Comparison of ENCODE assay signal across 10 mouse cellular contexts in the genomic region with DNA sequence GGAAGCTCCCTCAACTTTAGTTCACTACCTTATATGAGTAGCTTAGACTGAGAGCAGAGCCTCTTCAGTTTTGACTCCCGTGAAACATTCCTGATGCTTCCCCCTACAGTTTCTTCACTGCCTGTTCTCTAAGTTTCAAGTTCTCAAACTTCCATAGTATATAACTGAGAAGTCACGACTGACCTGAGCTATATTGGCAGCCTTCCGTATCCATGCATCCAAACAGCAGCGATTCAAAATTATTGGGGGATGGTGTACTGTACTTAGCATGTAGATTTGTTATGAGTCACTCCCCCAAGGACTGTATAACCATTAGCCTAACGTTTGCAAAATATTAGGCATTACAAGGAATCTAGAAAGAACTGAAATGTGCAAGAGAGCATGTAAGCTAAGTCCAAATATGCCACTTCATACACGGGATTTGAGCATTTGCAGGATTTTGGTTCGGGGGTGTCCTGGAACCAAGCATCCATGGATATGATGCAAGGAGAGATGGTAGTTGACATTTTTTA. TPM values are rescaled to one million over a fixed set of nuclear protein-coding genes. Genes with fewer than 3 reads are reported as not detected.
DNase-seq lines count a peak whose midpoint lies in the region; ATAC-seq and TF ChIP-seq lines count a peak whose summit lies in the region.
"Had no signal": no experiment of that assay in that cellular context is flagged by ENCODE, and none has a peak within 500 bp of the region (broad histone marks: within the 10 kb centered on the region; RNA-seq: fewer than 3 reads in every experiment).

No protein-coding gene starts in this region.

- H3K36me3 ChIP-seq in megakaryocyte, embryonic 14.5 days (replicated peaks; ENCODE audit: low read length): peaks cover 24% of the 10 kb centered on the region
- no peaks in the 10 kb centered on the region for H3K36me3 ChIP-seq in limb, embryonic 14.5 days (ENCODE audit: control insufficient read depth, insufficient read depth, low read length)
- H3K36me3 ChIP-seq in stomach, embryonic 16.5 days (ENCODE audit: control insufficient read depth, insufficient read depth, low read length): peaks cover 3% of the 10 kb centered on the region; the same call in 1 of the 2 replicates

- H3K4me3 ChIP-seq in gastrocnemius, adult 2 months: peak overlapping the region; percentile 76
- H3K4me3 ChIP-seq in megakaryocyte, embryonic 14.5 days (replicated peaks): peak overlapping the region; percentile 100
- peak overlapping the region; percentile 75 for H3K4me3 ChIP-seq in limb, embryonic 14.5 days (replicated peaks; ENCODE audit: low read length)
- H3K4me3 ChIP-seq in stomach, embryonic 16.5 days (replicated peaks; ENCODE audit: low read length): no peak overlapping the region

- H3K4me2 ChIP-seq in limb, embryonic 14.5 days (replicated peaks; ENCODE audit: low read depth, low read length, severe bottlenecking): peak overlapping the region; percentile 69
- peak overlapping the region; percentile 58 for H3K4me2 ChIP-seq in stomach, embryonic 16.5 days (ENCODE audit: low read depth, low read length)

- WGBS in limb, embryonic 14.5 days: 70% methylated on average over 7 of the region's 7 CpGs
- 65% methylated on average over 7 of the region's 7 CpGs for WGBS in stomach, embryonic 16.5 days

- intact Hi-C loops in gastrocnemius, adult 2 months (cut with DNase I): loop anchor here (10.0 kb wide), 1 partner anchor 439 kb away; the partner anchor contains the start of gene Ipo5

- no peak for TF ChIP-seq POLR2A in limb, embryonic 14.5 days (IDR thresholded peaks at IDR 0.05; ENCODE audit: borderline replicate concordance, extremely low read depth, insufficient read depth, insufficient read length)

- no peak overlapping the region for H3K9ac ChIP-seq in limb, embryonic 14.5 days (ENCODE audit: low read depth, low read length, severe bottlenecking)
- H3K9ac ChIP-seq in stomach, embryonic 16.5 days (ENCODE audit: low read length): 0 out of 2 replicates have a peak overlapping the region, but pooled peaks have one; percentile 19

- TF ChIP-seq CTCF in gastrocnemius, adult 2 months (IDR thresholded peaks at IDR 0.05): no peak

- no peak for DNase-seq in gastrocnemius, adult 2 months
- no peak for DNase-seq in gastrocnemius, adult 8-10 months (ENCODE audit: low spot score in 2 of 2)
- DNase-seq in limb, embryonic 14.5 days (ENCODE audit: low spot score): no peak
- no peak for DNase-seq in right cerebral cortex, postnatal 14 days
- DNase-seq in spleen, adult 12 weeks (ENCODE audit: low spot score): no peak
- DNase-seq: heart, postnatal 36 days had no signal

- peaks cover 4% of the 10 kb centered on the region; the same call in 1 of the 2 replicates for H3K9me3 ChIP-seq in megakaryocyte, embryonic 14.5 days
- H3K9me3 ChIP-seq in limb, embryonic 14.5 days (ENCODE audit: control insufficient read depth, low read length): no peaks in the 10 kb centered on the region
- H3K9me3 ChIP-seq in stomach, embryonic 16.5 days (replicated peaks; ENCODE audit: control insufficient read depth, low read length): no peaks in the 10 kb centered on the region

- ATAC-seq in megakaryocyte, adult 5-6 weeks (ENCODE audit: poor library complexity, severe bottlenecking): no peak
- no peak for ATAC-seq in limb, embryonic 14.5 days (ENCODE audit: low FRiP score, low read depth)
- ATAC-seq in stomach, embryonic 16.5 days (ENCODE audit: insufficient read depth, low FRiP score): no peak
- ATAC-seq: lung, postnatal 0 days had no signal

- H3K4me1 ChIP-seq in megakaryocyte, embryonic 14.5 days: peaks cover 54% of the 10 kb centered on the region
- H3K4me1 ChIP-seq in limb, embryonic 14.5 days (ENCODE audit: control insufficient read depth, insufficient read depth, low read length): peaks cover 8% of the 10 kb centered on the region; the same call in 1 of the 2 replicates
- 0 out of 2 replicates have a peak, but pooled peaks cover 5% of the 10 kb centered on the region for H3K4me1 ChIP-seq in stomach, embryonic 16.5 days (ENCODE audit: control insufficient read depth, insufficient read depth, low read length)

- no peak overlapping the region for H3K27ac ChIP-seq in gastrocnemius, adult 2 months
- H3K27ac ChIP-seq in limb, embryonic 14.5 days (replicated peaks; ENCODE audit: low read depth, low read length): no peak overlapping the region
- H3K27ac ChIP-seq in stomach, embryonic 16.5 days (ENCODE audit: low read length): no peak overlapping the region

- H3K27me3 ChIP-seq in megakaryocyte, embryonic 14.5 days (replicated peaks): no peaks in the 10 kb centered on the region
- no peaks in the 10 kb centered on the region for H3K27me3 ChIP-seq in limb, embryonic 14.5 days (ENCODE audit: control insufficient read depth, insufficient read depth, low read length)
- no peaks in the 10 kb centered on the region for H3K27me3 ChIP-seq in stomach, embryonic 16.5 days (ENCODE audit: control insufficient read depth, insufficient read depth, low read length)

RNA-seq across cellular contexts. Expression of gene Rap2a, which starts 2.0 kb away (rescaled TPM):
- 1 to 10 TPM; 3.2 to 3.8 TPM for total RNA-seq in gastrocnemius, adult 2 months (2021)
- 1 to 10 TPM; 2.5 to 3.2 (median 3.0) TPM for total RNA-seq in gastrocnemius, adult 8-10 months (2022)
- 4.3 and 19.1 TPM in 2 replicates for polyA plus RNA-seq in megakaryocyte, embryonic 14.5 days (2012; ENCODE audit: insufficient read depth, low replicate concordance)
- total RNA-seq in megakaryocyte, adult 5-6 weeks (2015): 33.0 and 37.6 TPM in 2 replicates
- 23.4 and 24.0 TPM in 2 replicates for total RNA-seq in megakaryocyte, adult 5-6 weeks (2017)
- 20.9 and 21.5 TPM in 2 replicates for polyA plus RNA-seq in limb, embryonic 14.5 days (2012; rRNA removed)
- 16.4 and 18.9 TPM in 2 replicates for polyA plus RNA-seq in limb, embryonic 14.5 days (2014; fragmentation: Nextera tagmentation; extraction: Ambion mirVana)
- 7.8 and 7.9 TPM in 2 replicates for polyA plus RNA-seq in stomach, embryonic 16.5 days (2015; fragmentation: Nextera tagmentation; extraction: Ambion mirVana)

Comparison
In these comparisons a context has a peak if more than half of its experiments do, and no peak if none do; other contexts are left out.
1. RNA of gene Rap2a, which starts 2.0 kb away (total RNA-seq): 23.4 to 37.6 TPM in megakaryocyte, adult 5-6 weeks; 3.2 to 3.8 TPM in gastrocnemius, adult 2 months and 2.5 to 3.2 TPM in gastrocnemius, adult 8-10 months; every median in the first group is over 4 times any median in the second.